Mouse (Mus musculus) hindbrain, embryonic 16.5 days (tissue): ENCODE measurements at regions not wholly inside any gene's neighbourhood (a gene's known extent, or its start where the extent isn't known, plus 50 kb on each side); places are given as distances from the start of the nearest gene placed in this dataset.

Source experiments
- ATAC-seq: fragments of 200-750 bp; cut with Nextera tagmentation; 2 replicates; pipeline ENCODE4 v1.8.0; 2017; ENCODE audit warnings: moderate TSS enrichment, moderate library complexity
- H3K27ac ChIP-seq: fragments of 300-500 bp; sonication (generic); 2 replicates; pipeline ENCODE4 v1.5.1; 2014; ENCODE audit warnings: low read depth, mild to moderate bottlenecking, control low read depth, low read length, moderate library complexity
- H3K27me3 ChIP-seq: fragments of 300-500 bp; sonication (generic); replicated peaks from 2 replicates; pipeline ENCODE4 v1.6.1; 2014; ENCODE audit warnings: low read length; ENCODE audit not compliant: control insufficient read depth, insufficient read depth
- H3K36me3 ChIP-seq: fragments of 300-500 bp; sonication (generic); 2 replicates; pipeline ENCODE4 v1.6.1; 2014; ENCODE audit warnings: mild to moderate bottlenecking, low read length, moderate library complexity, mixed read lengths; ENCODE audit not compliant: control insufficient read depth, insufficient read depth
- H3K4me1 ChIP-seq: fragments of 300-500 bp; sonication (generic); 2 replicates; pipeline ENCODE4 v1.6.1; 2014; ENCODE audit warnings: low read depth, low read length; ENCODE audit not compliant: control insufficient read depth, insufficient read depth
- H3K4me2 ChIP-seq: fragments of 300-500 bp; sonication (generic); 2 replicates; pipeline ENCODE4 v1.6.1; 2014; ENCODE audit warnings: mild to moderate bottlenecking, low read length, control low read depth, moderate library complexity
- H3K4me3 ChIP-seq: fragments of 300-500 bp; sonication (generic); 2 replicates; pipeline ENCODE4 v1.5.1; 2014; ENCODE audit warnings: mild to moderate bottlenecking, low read length, control low read depth, moderate library complexity
- H3K9ac ChIP-seq: fragments of 300-500 bp; sonication (generic); 2 replicates; pipeline ENCODE4 v1.6.1; 2014; ENCODE audit warnings: low read depth, mild to moderate bottlenecking, control low read depth, low read length, moderate library complexity
- H3K9me3 ChIP-seq: fragments of 300-500 bp; sonication (generic); 2 replicates; pipeline ENCODE4 v1.6.1; 2014; ENCODE audit warnings: mild to moderate bottlenecking, low read length, moderate library complexity; ENCODE audit not compliant: control insufficient read depth
- WGBS: fragments of 180-500 bp; shearing (Covaris S2); extraction: QIAGEN DNeasy Blood & Tissue Kit; methylation state at CpG from one replicate; pipeline ENCODE4 v1.1.7; 2014; 5-methylcytosine and 5-hydroxymethylcytosine counted together

- 79% methylated on average over 4 of the region's 4 CpGs for WGBS
- Histone ChIP-seq H3K4me1 (no peaks in the 10 kb centered on the region), H3K27me3 (no peaks in the 10 kb centered on the region), H3K9me3 (no peaks in the 10 kb centered on the region), H3K27ac (no peak overlapping the region), H3K4me2 (no peak overlapping the region), H3K36me3 (no peaks in the 10 kb centered on the region), H3K9ac (no peak overlapping the region), H3K4me3 (no peak overlapping the region)
- ATAC-seq: no peak
These were observed 514.4 kb downstream of the Tox3 start for GRCm38 (mm10) chr8:89833715-89834114.

GRCm38 (mm10) chr8:89824586-89824985 lies 523.6 kb downstream of the Tox3 start:
- no peak overlapping the region for H3K9ac ChIP-seq
- no peaks in the 10 kb centered on the region for H3K9me3 ChIP-seq
- WGBS: 20% methylated on average over 3 of the region's 3 CpGs
- no peaks in the 10 kb centered on the region for H3K4me1 ChIP-seq
- no peaks in the 10 kb centered on the region for H3K27me3 ChIP-seq
- H3K27ac ChIP-seq: no peak overlapping the region
- H3K4me3 ChIP-seq: no peak overlapping the region
- H3K4me2 ChIP-seq: no peak overlapping the region
- no peak for ATAC-seq
- no peaks in the 10 kb centered on the region for H3K36me3 ChIP-seq

GRCm38 (mm10) chr8:89823631-89824030 lies 524.5 kb downstream of the Tox3 start:
- Histone ChIP-seq H3K27me3 (no peaks in the 10 kb centered on the region), H3K4me3 (no peak overlapping the region), H3K36me3 (no peaks in the 10 kb centered on the region), H3K4me1 (no peaks in the 10 kb centered on the region), H3K9ac (no peak overlapping the region), H3K9me3 (no peaks in the 10 kb centered on the region), H3K4me2 (no peak overlapping the region), H3K27ac (no peak overlapping the region)
- no peak for ATAC-seq

GRCm38 (mm10) chr8:89812036-89812711 lies 536.0 kb downstream of the Tox3 start:
- no peak for ATAC-seq
- WGBS: 86% methylated on average over 4 of the region's 4 CpGs
- H3K4me3 ChIP-seq: no peak overlapping the region
- H3K9ac ChIP-seq: no peak overlapping the region
- H3K9me3 ChIP-seq: no peaks in the 10 kb centered on the region
- H3K4me2 ChIP-seq: no peak overlapping the region
- H3K27me3 ChIP-seq: no peaks in the 10 kb centered on the region
- H3K27ac ChIP-seq: no peak overlapping the region
- no peaks in the 10 kb centered on the region for H3K36me3 ChIP-seq
- no peaks in the 10 kb centered on the region for H3K4me1 ChIP-seq

- Histone ChIP-seq H3K36me3 (no peaks in the 10 kb centered on the region), H3K9me3 (no peaks in the 10 kb centered on the region), H3K4me2 (no peak overlapping the region), H3K4me3 (no peak overlapping the region), H3K27ac (no peak overlapping the region), H3K27me3 (peaks cover 10% of the 10 kb centered on the region), H3K9ac (no peak overlapping the region), H3K4me1 (peaks cover 3% of the 10 kb centered on the region; the same call in 1 of the 2 replicates)
- 73% methylated on average over 10 of the region's 10 CpGs for WGBS
- no peak for ATAC-seq
These were observed 559.8 kb downstream of the Tox3 start for GRCm38 (mm10) chr8:89788296-89788695.

- Histone ChIP-seq H3K4me1 (peaks cover 7% of the 10 kb centered on the region), H3K9me3 (no peaks in the 10 kb centered on the region), H3K27me3 (peaks cover 10% of the 10 kb centered on the region), H3K36me3 (no peaks in the 10 kb centered on the region), H3K27ac (no peak overlapping the region), H3K9ac (no peak overlapping the region), H3K4me3 (no peak overlapping the region), H3K4me2 (peak overlapping the region; percentile 22)
- 50% methylated on average over 17 of the region's 17 CpGs for WGBS
- peak; percentile 40; the same call in 1 of the 2 replicates for ATAC-seq
These were observed 560.9 kb downstream of the Tox3 start for GRCm38 (mm10) chr8:89787050-89787905.

- peak; percentile 55; the same call in 1 of the 2 replicates for ATAC-seq
- Histone ChIP-seq H3K9ac (no peak overlapping the region), H3K36me3 (no peaks in the 10 kb centered on the region), H3K27ac (no peak overlapping the region), H3K9me3 (no peaks in the 10 kb centered on the region), H3K4me2 (no peak overlapping the region), H3K27me3 (peaks cover 10% of the 10 kb centered on the region), H3K4me3 (no peak overlapping the region), H3K4me1 (peaks cover 7% of the 10 kb centered on the region)
- 18% methylated on average over 7 of the region's 7 CpGs for WGBS
These were observed 563.1 kb downstream of the Tox3 start for GRCm38 (mm10) chr8:89785011-89785410.

GRCm38 (mm10) chr8:89783311-89783710 lies 564.8 kb downstream of the Tox3 start:
- no peaks in the 10 kb centered on the region for H3K36me3 ChIP-seq
- no peaks in the 10 kb centered on the region for H3K9me3 ChIP-seq
- H3K9ac ChIP-seq: no peak overlapping the region
- H3K4me2 ChIP-seq: no peak overlapping the region
- no peak overlapping the region for H3K4me3 ChIP-seq
- H3K4me1 ChIP-seq: peaks cover 7% of the 10 kb centered on the region
- WGBS: 73% methylated on average over 5 of the region's 5 CpGs
- ATAC-seq: no peak
- H3K27me3 ChIP-seq: peaks cover 10% of the 10 kb centered on the region
- no peak overlapping the region for H3K27ac ChIP-seq

GRCm38 (mm10) chr8:89766387-89766786 lies 581.8 kb downstream of the Tox3 start:
- Histone ChIP-seq H3K4me1 (no peaks in the 10 kb centered on the region), H3K27me3 (no peaks in the 10 kb centered on the region), H3K9ac (no peak overlapping the region), H3K4me2 (no peak overlapping the region), H3K36me3 (no peaks in the 10 kb centered on the region), H3K9me3 (no peaks in the 10 kb centered on the region), H3K4me3 (no peak overlapping the region), H3K27ac (no peak overlapping the region)
- WGBS: 61% methylated on average over 4 of the region's 4 CpGs
- ATAC-seq: no peak
